Mouse (Mus musculus): ENCODE measurements at regions not wholly inside any gene's neighbourhood (a gene's known extent, or its start where the extent isn't known, plus 50 kb on each side); places are given as distances from the start of the nearest gene placed in this dataset.

DNA sequence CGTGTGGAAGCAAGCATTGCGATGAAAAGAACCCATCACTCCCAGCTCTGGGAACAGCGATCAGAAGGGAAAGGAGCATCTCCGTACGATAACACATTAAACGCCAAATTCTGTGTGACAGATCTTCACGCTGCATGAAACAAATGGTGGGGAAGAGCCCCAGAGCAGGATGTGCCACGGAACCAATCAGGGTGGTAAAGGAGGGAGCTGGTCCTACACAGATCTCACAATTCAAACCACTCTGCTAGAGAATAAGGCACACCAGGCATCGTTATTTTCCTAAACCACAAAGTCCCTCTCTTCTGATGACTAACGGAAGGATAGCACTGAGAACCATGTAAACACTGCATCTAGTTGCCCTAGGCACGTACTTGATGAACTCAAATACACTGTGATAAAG, 613.9 kb upstream of the Zfp804a start:
- TF ChIP-seq EP300 (IDR thresholded peaks at IDR 0.05; ENCODE audit: low read length) (no peak), NRF1 (IDR thresholded peaks at IDR 0.05; ENCODE audit: low read depth, low read length) (no peak), CTCF (conservative IDR thresholded peaks at IDR 0.05 in 1 of 2, IDR thresholded peaks at IDR 0.05 in 1 of 2; ENCODE audit: low read depth in 2 of 2, low read length in 2 of 2) (no peak), NELFE (IDR thresholded peaks at IDR 0.05; ENCODE audit: low read depth, low read length) (no peak), CHD2 (IDR thresholded peaks at IDR 0.05; ENCODE audit: low read length) (no peak)

Data from CH12.LX (cell line).